In genomic region chr14:77255711-77256110, GRCm38 (mm10) we compare ENCODE assay signal across 23 mouse cellular contexts.
DNase-seq lines count a peak whose midpoint lies in the region; ATAC-seq and TF ChIP-seq lines count a peak whose summit lies in the region.
"Had no signal": no experiment of that assay in that cellular context is flagged by ENCODE, and none has a peak within 500 bp of the region (broad histone marks: within the 10 kb centered on the region; RNA-seq: fewer than 3 reads in every experiment).

No protein-coding gene starts in this region.

- TF ChIP-seq EP300 in liver, postnatal 0 days (IDR thresholded peaks at IDR 0.05; ENCODE audit: low read depth) = no peak

- H3K36me3 ChIP-seq in heart, embryonic 11.5 days (ENCODE audit: control insufficient read depth, insufficient read depth, low read length) = no peaks in the 10 kb centered on the region
- H3K36me3 ChIP-seq in liver, postnatal 0 days (replicated peaks; ENCODE audit: insufficient read depth, low read length) = no peaks in the 10 kb centered on the region
- H3K36me3 ChIP-seq: embryonic facial prominence, embryonic 15.5 days; forebrain, embryonic 15.5 days; G1E; liver, embryonic 13.5 days; midbrain, embryonic 12.5 days had no signal

- DNase-seq in cerebellum, postnatal 14 days = peak; percentile 43 to 45
- DNase-seq in cerebellum, postnatal 4 days (ENCODE audit: low spot score in 2 of 2) = no peak
- DNase-seq in heart, adult 18-20 months = peak; percentile 46 to 50
- peak; percentile 16 for DNase-seq in left cerebral cortex, postnatal 4 days
- no peak for DNase-seq in left cerebral cortex, adult 18-20 months (ENCODE audit: low spot score in 2 of 2)
- no peak for DNase-seq in liver, postnatal 0 days
- DNase-seq: B cell, adult 2 months; cerebellum, postnatal 36 days; kidney, adult 18-20 months; kidney, postnatal 25 days; liver, embryonic 13.5 days; lung, embryonic 14.5 days; thymus, adult 18-20 months; thymus, postnatal 36 days had no signal

- no peak overlapping the region for H3K4me2 ChIP-seq in heart, embryonic 11.5 days
- no peak overlapping the region for H3K4me2 ChIP-seq in liver, postnatal 0 days (ENCODE audit: low read depth, low read length)
- H3K4me2 ChIP-seq: embryonic facial prominence, embryonic 15.5 days; forebrain, embryonic 15.5 days; hindbrain, embryonic 14.5 days; liver, embryonic 13.5 days; lung, embryonic 14.5 days; midbrain, embryonic 12.5 days had no signal

- 90% methylated on average over 6 of the region's 6 CpGs for WGBS in heart, embryonic 11.5 days (ENCODE audit: insufficient replicate concordance)
- WGBS in liver, postnatal 0 days (ENCODE audit: insufficient replicate concordance) = 82% methylated on average over 6 of the region's 6 CpGs

- no peak overlapping the region for H3K4me3 ChIP-seq in heart, embryonic 11.5 days (ENCODE audit: low read depth, low read length)
- no peak overlapping the region for H3K4me3 ChIP-seq in liver, postnatal 0 days (ENCODE audit: low read depth, low read length)
- H3K4me3 ChIP-seq: embryonic facial prominence, embryonic 15.5 days; forebrain, embryonic 15.5 days; heart, adult 2 months; liver, embryonic 13.5 days; midbrain, embryonic 12.5 days had no signal

- no peak for TF ChIP-seq CTCF in liver, postnatal 0 days (IDR thresholded peaks at IDR 0.05; ENCODE audit: low read depth)

- H3K9me3 ChIP-seq in heart, embryonic 11.5 days (replicated peaks; ENCODE audit: control insufficient read depth, low read length) = no peaks in the 10 kb centered on the region
- no peaks in the 10 kb centered on the region for H3K9me3 ChIP-seq in liver, postnatal 0 days (ENCODE audit: low read length)
- H3K9me3 ChIP-seq: embryonic facial prominence, embryonic 15.5 days; forebrain, embryonic 15.5 days; liver, embryonic 13.5 days; midbrain, embryonic 12.5 days had no signal

- H3K4me1 ChIP-seq in heart, embryonic 11.5 days (ENCODE audit: control insufficient read depth, insufficient read depth, low read length) = no peaks in the 10 kb centered on the region
- H3K4me1 ChIP-seq in liver, postnatal 0 days (ENCODE audit: insufficient read depth) = no peaks in the 10 kb centered on the region
- H3K4me1 ChIP-seq: liver, embryonic 13.5 days had no signal

- H3K27me3 ChIP-seq in heart, embryonic 11.5 days (ENCODE audit: control insufficient read depth, insufficient read depth, low read length) = no peaks in the 10 kb centered on the region
- no peaks in the 10 kb centered on the region for H3K27me3 ChIP-seq in liver, postnatal 0 days (ENCODE audit: insufficient read depth, low read length)
- H3K27me3 ChIP-seq: CH12.LX; embryonic facial prominence, embryonic 15.5 days; forebrain, embryonic 15.5 days; liver, embryonic 13.5 days; midbrain, embryonic 12.5 days had no signal

- no peak overlapping the region for H3K9ac ChIP-seq in heart, embryonic 11.5 days (ENCODE audit: low read depth, low read length)
- H3K9ac ChIP-seq in liver, postnatal 0 days (replicated peaks) = no peak overlapping the region
- H3K9ac ChIP-seq: embryonic facial prominence, embryonic 15.5 days; forebrain, embryonic 15.5 days; hindbrain, embryonic 14.5 days; liver, embryonic 13.5 days; lung, embryonic 14.5 days; midbrain, embryonic 12.5 days had no signal

- intact Hi-C loops in left cerebral cortex, postnatal 4 days (cut with DNase I) = no loop called here

- H3K27ac ChIP-seq in heart, embryonic 11.5 days (ENCODE audit: low read depth, low read length) = no peak overlapping the region
- H3K27ac ChIP-seq in liver, postnatal 0 days (ENCODE audit: low read depth) = no peak overlapping the region
- H3K27ac ChIP-seq: embryonic facial prominence, embryonic 15.5 days; heart, adult 2 months; hindbrain, embryonic 14.5 days; liver, embryonic 13.5 days; midbrain, embryonic 12.5 days had no signal

- no peak for ATAC-seq in heart, embryonic 11.5 days (replicated peaks; ENCODE audit: insufficient number of reproducible peaks, low FRiP score, low TSS enrichment)
- no peak for ATAC-seq in liver, postnatal 0 days
- ATAC-seq: forebrain, embryonic 15.5 days; inflammation-experienced regulatory T-cells, adult 6 months had no signal

Comparison
In these comparisons a context has a peak if more than half of its experiments do, and no peak if none do; other contexts are left out.
1. DNase-seq: peak in cerebellum, postnatal 14 days (2 of 2), heart, adult 18-20 months (2 of 2) and left cerebral cortex, postnatal 4 days (single experiment); none in cerebellum, postnatal 4 days (0 of 2), left cerebral cortex, adult 18-20 months (0 of 2) and liver, postnatal 0 days (single experiment).